Comparison of ENCODE assay signal across 8 mouse cellular contexts in genomic region chr10:5600123-5600522, GRCm38 (mm10). TPM values are rescaled to one million over a fixed set of nuclear protein-coding genes. Genes with fewer than 3 reads are reported as not detected.
DNase-seq lines count a peak whose midpoint lies in the region; ATAC-seq lines count a peak whose summit lies in the region.

No protein-coding gene starts in this region.

- no peaks in the 10 kb centered on the region for H3K9me3 ChIP-seq in forebrain, embryonic 12.5 days
- no peaks in the 10 kb centered on the region for H3K9me3 ChIP-seq in hindbrain, embryonic 15.5 days

- H3K36me3 ChIP-seq in forebrain, embryonic 12.5 days (replicated peaks): no peaks in the 10 kb centered on the region
- H3K36me3 ChIP-seq in hindbrain, embryonic 15.5 days: no peaks in the 10 kb centered on the region

- DNase-seq in heart, adult 8-10 months (ENCODE audit: low spot score): peak; percentile 77
- no peak for DNase-seq in heart, adult 11 months
- peak; percentile 65 for DNase-seq in c-Kit-positive CD71-negative TER-119-negative erythroid progenitor cells, embryonic 14.5 days (ENCODE audit: low read depth)
- DNase-seq in layer of hippocampus, postnatal 10 days (ENCODE audit: low spot score in 2 of 2): peak; percentile 69 to 81
- peak; percentile 88 for DNase-seq in lung, postnatal 36 days
- peak; percentile 69 to 79 for DNase-seq in right cerebral cortex, postnatal 10 days (ENCODE audit: low spot score in 2 of 2)

- WGBS in forebrain, embryonic 12.5 days: 22% methylated on average over 7 of the region's 7 CpGs
- 19% methylated on average over 7 of the region's 7 CpGs for WGBS in hindbrain, embryonic 15.5 days

- no peak overlapping the region for H3K27ac ChIP-seq in forebrain, embryonic 12.5 days
- H3K27ac ChIP-seq in hindbrain, embryonic 15.5 days (replicated peaks): no peak overlapping the region

- no peaks in the 10 kb centered on the region for H3K27me3 ChIP-seq in forebrain, embryonic 12.5 days
- H3K27me3 ChIP-seq in hindbrain, embryonic 15.5 days: no peaks in the 10 kb centered on the region

- H3K4me3 ChIP-seq in forebrain, embryonic 12.5 days (replicated peaks): no peak overlapping the region
- no peak overlapping the region for H3K4me3 ChIP-seq in hindbrain, embryonic 15.5 days

- H3K4me2 ChIP-seq in forebrain, embryonic 12.5 days: no peak overlapping the region
- H3K4me2 ChIP-seq in hindbrain, embryonic 15.5 days: no peak overlapping the region

- no peak overlapping the region for H3K9ac ChIP-seq in forebrain, embryonic 12.5 days
- no peak overlapping the region for H3K9ac ChIP-seq in hindbrain, embryonic 15.5 days

- peak; percentile 71 for ATAC-seq in forebrain, embryonic 12.5 days (ENCODE audit: low FRiP score)
- peak; percentile 84 for ATAC-seq in hindbrain, embryonic 15.5 days (ENCODE audit: low FRiP score, low read depth)

- no peaks in the 10 kb centered on the region for H3K4me1 ChIP-seq in forebrain, embryonic 12.5 days
- no peaks in the 10 kb centered on the region for H3K4me1 ChIP-seq in hindbrain, embryonic 15.5 days (replicated peaks)

RNA-seq across cellular contexts. Expression of gene Myct1, which starts 6.5 kb away (rescaled TPM):
- 10 to 100 TPM; 10.6 to 13.6 (median 11.7) TPM for total RNA-seq in heart, adult 8-10 months (2022)
- 0.92 and 1.7 TPM in 2 replicates for polyA plus RNA-seq in forebrain, embryonic 12.5 days (2016; fragmentation: Nextera tagmentation; extraction: Ambion mirVana)
- polyA plus RNA-seq in hindbrain, embryonic 15.5 days (2015; fragmentation: Nextera tagmentation; extraction: Ambion mirVana): 1.1 and 1.2 TPM in 2 replicates
- 1 to 10 TPM; 1.0 to 1.3 TPM for total RNA-seq in layer of hippocampus, postnatal 10 days (2021)

RNA-seq across cellular contexts. Expression of gene Vip, which starts 38.9 kb away (rescaled TPM):
- under 1 TPM in 1 of 4 experiments, not detected in 3; 0.19 TPM for total RNA-seq in heart, adult 8-10 months (2022)
- not detected in 2 replicates for polyA plus RNA-seq in forebrain, embryonic 12.5 days (2016; fragmentation: Nextera tagmentation; extraction: Ambion mirVana)
- polyA plus RNA-seq in hindbrain, embryonic 15.5 days (2015; fragmentation: Nextera tagmentation; extraction: Ambion mirVana): 1.2 and 2.2 TPM in 2 replicates
- total RNA-seq in layer of hippocampus, postnatal 10 days (2021): 1 to 10 TPM; 8.0 to 9.1 TPM

RNA-seq across cellular contexts. Expression of gene Syne1, which starts 48.8 kb away (rescaled TPM):
- total RNA-seq in heart, adult 8-10 months (2022): 10 to 100 TPM; 57.6 to 65.2 (median 59.0) TPM
- 2.5 and 3.2 TPM in 2 replicates for polyA plus RNA-seq in forebrain, embryonic 12.5 days (2016; fragmentation: Nextera tagmentation; extraction: Ambion mirVana)
- 15.2 and 18.5 TPM in 2 replicates for polyA plus RNA-seq in hindbrain, embryonic 15.5 days (2015; fragmentation: Nextera tagmentation; extraction: Ambion mirVana)
- 100 to 1,000 TPM; 126 to 137 TPM for total RNA-seq in layer of hippocampus, postnatal 10 days (2021)

Comparison
In these comparisons a context has a peak if more than half of its experiments do, and no peak if none do; other contexts are left out.
1. RNA of gene Myct1, which starts 6.5 kb away (total RNA-seq): 10.6 to 13.6 TPM in heart, adult 8-10 months; 1.0 to 1.3 TPM in layer of hippocampus, postnatal 10 days; every median in the first group is over 4 times any median in the second.
2. RNA of gene Vip, which starts 38.9 kb away (total RNA-seq): 8.0 to 9.1 TPM in layer of hippocampus, postnatal 10 days; 0.19 TPM in heart, adult 8-10 months; every median in the first group is over 4 times any median in the second.